Mouse (Mus musculus) ES-Bruce4 (cell line): ENCODE measurements around the gene Gm11549.

Experiments used
- CTCF ChIP-seq: IDR thresholded peaks from one replicate; pipeline ENCODE4 v1.8.1; 2011; ENCODE audit warnings: low read depth, low read length
- EP300 ChIP-seq: IDR thresholded peaks from 2 replicates; pipeline ENCODE4 v1.6.1; 2011; ENCODE audit warnings: low read depth, low read length; ENCODE audit not compliant: insufficient read depth
- POLR2A ChIP-seq: IDR thresholded peaks from one replicate; pipeline ENCODE4 v1.8.1; 2011; ENCODE audit warnings: low read length; ENCODE audit not compliant: insufficient read depth

DNA sequence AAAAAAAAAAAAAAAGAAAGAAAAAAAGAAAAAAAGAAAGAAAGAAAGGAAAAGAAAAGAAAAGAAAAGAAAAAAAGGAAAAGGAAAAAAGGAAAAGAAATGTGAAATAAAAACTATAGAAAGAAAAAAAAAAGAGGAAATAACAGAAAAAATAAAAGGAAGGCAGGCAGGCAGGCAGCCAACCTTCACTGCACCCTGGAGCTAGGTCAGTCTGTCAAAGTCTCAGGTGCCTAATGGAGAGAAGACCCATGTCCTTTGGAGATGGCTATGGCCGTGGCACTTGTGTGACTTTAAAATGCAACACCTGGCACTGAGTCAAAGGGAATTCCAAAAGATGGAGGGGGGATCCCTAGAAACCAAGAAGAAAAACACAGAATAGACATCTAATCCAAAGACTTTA lies 33.2 kb downstream of the Gm11549 start:
- no peak for TF ChIP-seq EP300
- no peak for TF ChIP-seq POLR2A
- no peak for TF ChIP-seq CTCF
